Mouse (Mus musculus): ENCODE results near the gene Hs6st2. TPM values are rescaled to one million over a fixed set of nuclear protein-coding genes. Genes with fewer than 3 reads are reported as not detected.

The Hs6st2 gene
- polyA plus RNA-seq, 1 experiment from 2014 or later, result 1.4 TPM

DNA sequence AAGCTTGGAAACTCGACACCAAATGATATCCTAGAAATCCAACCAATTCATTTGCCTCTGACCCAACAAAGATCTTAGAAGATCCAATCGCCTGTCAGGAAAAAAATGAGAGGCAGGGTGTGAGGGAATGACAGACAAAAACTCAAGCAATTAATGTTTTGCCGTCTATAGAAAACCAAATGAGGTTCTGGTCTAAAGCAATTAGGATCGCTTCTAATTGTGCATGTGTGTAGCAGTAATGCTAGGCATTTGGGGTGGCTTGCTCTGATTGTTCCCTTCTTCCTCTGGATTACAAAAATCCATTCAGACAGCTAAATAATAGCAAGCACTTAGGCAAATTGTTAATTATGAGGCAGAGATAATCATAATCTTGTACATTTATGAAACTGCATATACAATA is 212.2 kb downstream of the Hs6st2 start:
- H3K9me3 ChIP-seq (replicated peaks), result no peaks in the 10 kb centered on the region

GRCm38 (mm10) chrX:51461413-51461812 is 220.2 kb downstream of the Hs6st2 start:
- ATAC-seq (ENCODE audit: low read depth) (no peak), DNase-seq (no peak)
- H3K4me1 ChIP-seq (replicated peaks), result no peaks in the 10 kb centered on the region
- H3K27ac ChIP-seq, result no peak overlapping the region
- H3K4me2 ChIP-seq, result no peak overlapping the region
- no peaks in the 10 kb centered on the region for H3K36me3 ChIP-seq
- no peak overlapping the region for H3K9ac ChIP-seq
- WGBS (ENCODE audit: insufficient replicate concordance), result 60% methylated on average over 3 of the region's 3 CpGs
- no peak overlapping the region for H3K4me3 ChIP-seq (replicated peaks)
- H3K27me3 ChIP-seq, result no peaks in the 10 kb centered on the region
- no peaks in the 10 kb centered on the region for H3K9me3 ChIP-seq (replicated peaks)

More for the DNA sequence above, 212.2 kb downstream of the Hs6st2 start:
- ATAC-seq (ENCODE audit: low read depth) (no peak), DNase-seq (no peak)
- H3K4me1 ChIP-seq (replicated peaks), result no peaks in the 10 kb centered on the region
- H3K4me3 ChIP-seq (replicated peaks), result no peak overlapping the region
- no peak overlapping the region for H3K27ac ChIP-seq
- H3K36me3 ChIP-seq, result no peaks in the 10 kb centered on the region
- no peaks in the 10 kb centered on the region for H3K27me3 ChIP-seq
- H3K4me2 ChIP-seq, result no peak overlapping the region
- H3K9ac ChIP-seq, result no peak overlapping the region
- WGBS (ENCODE audit: insufficient replicate concordance), result 54% methylated on average over 4 of the region's 4 CpGs

DNA sequence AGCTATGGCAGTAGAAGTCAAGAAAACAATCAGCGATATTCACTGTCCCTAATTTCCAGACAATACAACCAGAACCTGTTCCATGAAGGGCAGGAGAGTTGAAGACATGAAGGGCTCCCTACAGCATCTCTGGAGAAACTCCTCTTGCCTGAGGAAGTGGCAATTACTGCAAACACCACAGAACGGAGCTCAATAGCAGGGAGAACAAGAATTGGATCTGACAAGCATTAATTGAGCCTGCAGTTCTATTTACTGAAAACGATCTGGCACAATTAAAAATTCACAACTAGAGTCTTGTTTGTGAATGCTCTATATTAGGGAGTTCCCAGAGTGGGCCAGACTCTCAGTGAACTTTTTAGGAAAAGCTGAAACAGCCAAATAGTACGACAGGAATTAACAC is 238.3 kb downstream of the Hs6st2 start:
- WGBS (ENCODE audit: insufficient replicate concordance), result 49% methylated on average over 4 of the region's 4 CpGs
- Histone ChIP-seq H3K4me1 (replicated peaks) (no peaks in the 10 kb centered on the region), H3K9me3 (replicated peaks) (no peaks in the 10 kb centered on the region), H3K27me3 (no peaks in the 10 kb centered on the region), H3K36me3 (no peaks in the 10 kb centered on the region), H3K4me2 (no peak overlapping the region), H3K9ac (no peak overlapping the region), H3K4me3 (replicated peaks) (no peak overlapping the region), H3K27ac (no peak overlapping the region)
- DNase-seq, result no peak
- ATAC-seq (ENCODE audit: low read depth), result no peak

DNA sequence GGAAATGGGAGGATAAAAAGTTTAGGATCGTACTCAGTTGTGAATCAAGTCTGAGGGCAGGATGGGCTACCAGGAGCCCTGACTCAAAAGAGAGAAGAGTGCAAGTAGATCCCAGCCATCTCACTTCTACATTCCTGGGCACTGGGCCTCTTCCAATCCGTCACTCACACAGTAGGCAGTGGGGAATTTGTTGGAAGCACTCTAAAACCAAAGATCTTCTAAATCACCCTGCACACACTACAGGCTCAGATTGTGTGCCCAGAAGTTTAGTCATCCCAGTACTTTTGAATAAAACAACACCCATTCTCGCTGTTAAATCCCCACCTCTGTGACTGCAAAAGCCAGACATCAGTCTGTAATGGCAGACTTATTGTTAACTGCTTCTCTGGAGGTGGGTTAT is 249.9 kb downstream of the Hs6st2 start:
- Histone ChIP-seq H3K27ac (no peak overlapping the region), H3K4me3 (replicated peaks) (no peak overlapping the region), H3K4me1 (replicated peaks) (no peaks in the 10 kb centered on the region), H3K4me2 (no peak overlapping the region), H3K9me3 (replicated peaks) (no peaks in the 10 kb centered on the region), H3K9ac (no peak overlapping the region), H3K36me3 (no peaks in the 10 kb centered on the region), H3K27me3 (no peaks in the 10 kb centered on the region)
- DNase-seq (no peak), ATAC-seq (ENCODE audit: low read depth) (no peak)
- 54% methylated on average over 3 of the region's 3 CpGs for WGBS (ENCODE audit: insufficient replicate concordance)

GRCm38 (mm10) chrX:51425031-51425430 is 256.6 kb downstream of the Hs6st2 start:
- no peak overlapping the region for H3K27ac ChIP-seq
- DNase-seq (no peak), ATAC-seq (ENCODE audit: low read depth) (no peak)
- no peak overlapping the region for H3K9ac ChIP-seq
- H3K4me1 ChIP-seq (replicated peaks), result no peaks in the 10 kb centered on the region
- no peak overlapping the region for H3K4me2 ChIP-seq
- H3K9me3 ChIP-seq (replicated peaks), result no peaks in the 10 kb centered on the region
- H3K27me3 ChIP-seq, result no peaks in the 10 kb centered on the region
- no peak overlapping the region for H3K4me3 ChIP-seq (replicated peaks)
- 63% methylated on average over 5 of the region's 5 CpGs for WGBS (ENCODE audit: insufficient replicate concordance)
- no peaks in the 10 kb centered on the region for H3K36me3 ChIP-seq

- no peak overlapping the region for H3K9ac ChIP-seq
- ATAC-seq (ENCODE audit: low read depth) (no peak), DNase-seq (no peak)
- WGBS (ENCODE audit: insufficient replicate concordance), result 66% methylated on average over 2 of the region's 2 CpGs
- no peaks in the 10 kb centered on the region for H3K27me3 ChIP-seq
- H3K4me1 ChIP-seq (replicated peaks), result no peaks in the 10 kb centered on the region
- H3K36me3 ChIP-seq, result no peaks in the 10 kb centered on the region
- no peak overlapping the region for H3K4me2 ChIP-seq
- H3K9me3 ChIP-seq (replicated peaks), result no peaks in the 10 kb centered on the region
- H3K27ac ChIP-seq, result no peak overlapping the region
- H3K4me3 ChIP-seq (replicated peaks), result no peak overlapping the region
Measured at GRCm38 (mm10) chrX:51410289-51410688, 271.4 kb downstream of the Hs6st2 start.

GRCm38 (mm10) chrX:51397457-51397856 is 284.2 kb downstream of the Hs6st2 start:
- no peaks in the 10 kb centered on the region for H3K9me3 ChIP-seq (replicated peaks)
- H3K4me1 ChIP-seq (replicated peaks), result no peaks in the 10 kb centered on the region
- H3K27ac ChIP-seq, result no peak overlapping the region
- no peak for DNase-seq
- no peak overlapping the region for H3K4me2 ChIP-seq
- no peak overlapping the region for H3K4me3 ChIP-seq (replicated peaks)
- no peak overlapping the region for H3K9ac ChIP-seq
- H3K27me3 ChIP-seq, result no peaks in the 10 kb centered on the region
- H3K36me3 ChIP-seq, result no peaks in the 10 kb centered on the region
- no peak for ATAC-seq (ENCODE audit: low read depth)

DNA sequence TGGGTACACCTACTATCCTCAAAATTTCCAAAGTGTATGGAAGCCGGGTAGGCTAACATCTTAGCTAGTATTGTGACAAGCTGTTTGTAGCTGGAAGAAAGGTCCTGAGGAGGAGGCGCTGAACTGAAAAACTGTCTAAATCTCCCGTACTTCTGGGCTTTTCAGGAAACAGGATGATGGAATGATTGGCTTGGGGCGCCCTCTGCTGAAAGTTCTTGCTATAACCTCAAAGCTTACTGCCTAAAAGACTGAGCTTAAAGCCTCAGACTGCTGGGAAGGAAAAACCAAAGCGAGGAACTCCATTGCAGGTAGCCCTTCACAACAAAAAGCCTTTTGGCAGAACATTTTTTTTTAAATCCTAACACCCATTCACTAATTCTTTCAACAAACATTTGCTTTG is 307.0 kb downstream of the Hs6st2 start:
- H3K36me3 ChIP-seq, result no peaks in the 10 kb centered on the region
- H3K27me3 ChIP-seq, result no peaks in the 10 kb centered on the region
- ATAC-seq (ENCODE audit: low read depth), result no peak
- WGBS (ENCODE audit: insufficient replicate concordance), result 15% methylated on average over 5 of the region's 5 CpGs
- no peaks in the 10 kb centered on the region for H3K4me1 ChIP-seq (replicated peaks)
- H3K27ac ChIP-seq, result no peak overlapping the region
- no peak overlapping the region for H3K9ac ChIP-seq
- H3K4me3 ChIP-seq (replicated peaks), result no peak overlapping the region
- no peak overlapping the region for H3K4me2 ChIP-seq
- peak; percentile 3 for DNase-seq
- no peaks in the 10 kb centered on the region for H3K9me3 ChIP-seq (replicated peaks)

DNA sequence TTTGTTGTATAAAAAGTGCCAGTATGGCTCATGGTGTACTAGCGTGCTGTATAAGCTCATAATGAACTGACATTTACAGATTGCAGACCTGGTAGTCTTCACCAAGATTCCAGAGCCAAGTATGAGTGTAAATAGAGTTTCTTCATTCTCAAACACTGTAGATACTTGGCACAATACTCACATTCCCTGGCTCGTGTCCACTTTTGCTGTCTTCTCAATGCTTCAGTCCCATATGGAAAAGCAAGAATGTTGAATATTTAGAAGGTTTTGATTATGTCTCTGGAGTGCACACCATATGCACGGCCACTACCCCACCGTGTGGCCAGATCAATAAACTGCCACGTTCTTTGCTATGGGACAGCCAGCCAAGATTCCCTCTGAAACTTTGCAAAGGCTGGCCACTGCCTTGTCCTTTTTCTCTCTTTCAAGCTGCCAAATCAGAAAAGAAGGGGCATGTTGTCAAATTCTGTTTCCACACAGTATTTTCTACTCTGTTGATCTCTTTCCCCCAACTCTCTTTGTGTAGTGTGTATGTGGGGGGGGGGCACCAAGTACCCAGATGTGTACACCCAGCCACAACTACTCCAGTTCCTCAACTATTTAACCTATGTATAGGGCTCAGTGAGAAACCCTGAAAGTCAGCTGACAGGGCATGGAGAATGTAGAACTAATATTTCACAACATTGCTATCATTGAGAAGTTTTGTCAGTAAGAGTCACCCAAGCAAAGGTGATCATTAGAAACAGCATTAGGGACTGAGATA is 309.0 kb downstream of the Hs6st2 start:
- no peaks in the 10 kb centered on the region for H3K36me3 ChIP-seq
- H3K9me3 ChIP-seq (replicated peaks), result no peaks in the 10 kb centered on the region
- WGBS (ENCODE audit: insufficient replicate concordance), result 24% methylated on average over 5 of the region's 5 CpGs
- no peak overlapping the region for H3K4me3 ChIP-seq (replicated peaks)
- DNase-seq, result no peak
- no peak overlapping the region for H3K9ac ChIP-seq
- no peaks in the 10 kb centered on the region for H3K27me3 ChIP-seq
- H3K4me1 ChIP-seq (replicated peaks), result no peaks in the 10 kb centered on the region
- ATAC-seq (ENCODE audit: low read depth), result no peak
- no peak overlapping the region for H3K27ac ChIP-seq
- H3K4me2 ChIP-seq, result no peak overlapping the region

DNA sequence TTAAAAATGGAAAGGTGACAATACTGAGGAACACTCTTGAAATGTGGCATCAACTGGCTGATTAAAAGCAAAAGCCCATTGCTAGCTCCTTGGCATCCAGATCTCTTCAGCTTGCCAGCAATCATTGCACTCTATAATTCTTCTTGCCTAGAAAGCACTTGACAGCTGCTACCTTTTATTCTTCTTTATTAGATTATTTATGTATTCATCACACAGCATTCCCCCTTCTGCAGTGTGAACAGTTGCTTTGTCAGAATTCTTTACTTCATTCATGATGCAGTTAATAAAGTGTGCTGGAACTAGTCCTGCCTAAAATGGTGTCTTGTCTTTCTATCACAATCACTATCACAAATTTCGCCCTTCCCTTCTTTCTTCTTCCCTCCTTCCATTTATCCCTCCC is 332.0 kb downstream of the Hs6st2 start:
- DNase-seq (no peak), ATAC-seq (ENCODE audit: low read depth) (no peak)
- no peak overlapping the region for H3K27ac ChIP-seq
- no peaks in the 10 kb centered on the region for H3K4me1 ChIP-seq (replicated peaks)
- H3K9ac ChIP-seq, result no peak overlapping the region
- no peaks in the 10 kb centered on the region for H3K9me3 ChIP-seq (replicated peaks)
- WGBS (ENCODE audit: insufficient replicate concordance), result 55% methylated on average over 1 of the region's 1 CpGs
- no peaks in the 10 kb centered on the region for H3K27me3 ChIP-seq
- no peaks in the 10 kb centered on the region for H3K36me3 ChIP-seq
- no peak overlapping the region for H3K4me3 ChIP-seq (replicated peaks)
- no peak overlapping the region for H3K4me2 ChIP-seq

DNA sequence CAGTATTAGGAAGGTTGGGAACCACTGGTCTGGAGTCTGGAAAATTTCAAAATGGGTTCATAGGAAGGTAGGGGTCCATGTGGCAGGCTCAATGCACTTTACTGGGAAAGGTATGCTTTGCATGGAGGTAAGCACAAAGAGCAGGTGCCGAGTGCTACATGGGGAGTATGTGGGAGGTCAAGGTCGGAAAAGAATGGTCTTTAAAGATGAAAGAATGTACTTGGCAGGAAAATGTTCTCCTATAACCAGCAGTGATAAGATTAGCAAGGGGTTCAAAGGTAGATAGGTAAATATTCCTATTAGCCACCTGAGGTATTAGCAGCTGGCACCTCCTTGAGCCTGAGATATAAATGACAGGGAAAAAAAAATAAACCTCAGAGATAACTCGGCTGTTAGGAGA is 338.1 kb downstream of the Hs6st2 start:
- no peak overlapping the region for H3K4me2 ChIP-seq
- no peak overlapping the region for H3K4me3 ChIP-seq (replicated peaks)
- H3K9me3 ChIP-seq (replicated peaks), result no peaks in the 10 kb centered on the region
- H3K36me3 ChIP-seq, result no peaks in the 10 kb centered on the region
- ATAC-seq (ENCODE audit: low read depth) (no peak), DNase-seq (no peak)
- H3K27ac ChIP-seq, result no peak overlapping the region
- no peaks in the 10 kb centered on the region for H3K27me3 ChIP-seq
- no peaks in the 10 kb centered on the region for H3K4me1 ChIP-seq (replicated peaks)
- H3K9ac ChIP-seq, result no peak overlapping the region
- WGBS (ENCODE audit: insufficient replicate concordance), result 46% methylated on average over 3 of the region's 3 CpGs
